Mouse (Mus musculus): ENCODE data around the gene Mrtfb.

Gene Mrtfb

GRCm38 (mm10) chr16:13255855-13256635 lies at the start of gene Mrtfb:
Gene Mrtfb, plus strand, starts transcription at chr16:13256481.
- peak; percentile 93 for DNase-seq

- no peak for DNase-seq
Measured at GRCm38 (mm10) chr16:13207649-13208048, 48.6 kb upstream of the Mrtfb start.

GRCm38 (mm10) chr16:13208087-13208486 lies 48.2 kb upstream of the Mrtfb start:
- DNase-seq: no peak

GRCm38 (mm10) chr16:13212781-13213180 lies 43.5 kb upstream of the Mrtfb start:
- no peak for DNase-seq

GRCm38 (mm10) chr16:13216116-13216952 lies 39.9 kb upstream of the Mrtfb start:
- DNase-seq: no peak

- DNase-seq: no peak
Measured at GRCm38 (mm10) chr16:13217951-13218350, 38.3 kb upstream of the Mrtfb start.

- no peak for DNase-seq
Measured at GRCm38 (mm10) chr16:13221475-13221874, 34.8 kb upstream of the Mrtfb start.

- no peak for DNase-seq
Measured at GRCm38 (mm10) chr16:13232043-13232442, 24.2 kb upstream of the Mrtfb start.

GRCm38 (mm10) chr16:13232912-13233802 lies 23.1 kb upstream of the Mrtfb start:
- no peak for DNase-seq

GRCm38 (mm10) chr16:13239039-13239438 lies 17.2 kb upstream of the Mrtfb start:
- DNase-seq: no peak

- DNase-seq: no peak
Measured at GRCm38 (mm10) chr16:13239544-13239943, 16.7 kb upstream of the Mrtfb start.

- no peak for DNase-seq
Measured at GRCm38 (mm10) chr16:13240326-13240725, 16.0 kb upstream of the Mrtfb start.

GRCm38 (mm10) chr16:13245658-13246057 lies 10.6 kb upstream of the Mrtfb start:
- DNase-seq: no peak

- DNase-seq: no peak
Measured at GRCm38 (mm10) chr16:13246855-13247254, 9.4 kb upstream of the Mrtfb start.

- DNase-seq: no peak
Measured at GRCm38 (mm10) chr16:13250061-13250460, 6.2 kb upstream of the Mrtfb start.

- peak; percentile 58 for DNase-seq
Measured at GRCm38 (mm10) chr16:13256667-13257527, 616 bp downstream of the Mrtfb start.

GRCm38 (mm10) chr16:13257528-13257835 lies 1.2 kb downstream of the Mrtfb start:
- DNase-seq: no peak

- no peak for DNase-seq
Measured at GRCm38 (mm10) chr16:13259026-13259425, 2.7 kb downstream of the Mrtfb start.

GRCm38 (mm10) chr16:13266312-13266711 lies 10.0 kb downstream of the Mrtfb start:
- no peak for DNase-seq

GRCm38 (mm10) chr16:13267350-13267904 lies 11.1 kb downstream of the Mrtfb start:
- DNase-seq: no peak

- no peak for DNase-seq
Measured at GRCm38 (mm10) chr16:13269426-13269825, 13.1 kb downstream of the Mrtfb start.

GRCm38 (mm10) chr16:13276258-13276657 lies 20.0 kb downstream of the Mrtfb start:
- no peak for DNase-seq

Data from thymus, postnatal 14 days (tissue).